Mouse (Mus musculus) embryonic facial prominence, embryonic 15.5 days (tissue): Measurements from ENCODE around the gene Fat3. TPM values are rescaled to one million over a fixed set of nuclear protein-coding genes. Genes with fewer than 3 reads are reported as not detected.

Source experiments
- ATAC-seq: fragments of 200-750 bp; cut with Nextera tagmentation; 2 replicates; pipeline ENCODE4 v1.8.0; 2017; ENCODE audit warnings: low read depth, moderate TSS enrichment; ENCODE audit not compliant: insufficient number of reproducible peaks, low FRiP score, low TSS enrichment
- H3K27ac ChIP-seq: fragments of 300-500 bp; sonication (generic); replicated peaks from 2 replicates; pipeline ENCODE4 v1.5.1; 2015; ENCODE audit warnings: mild to moderate bottlenecking, inconsistent platforms
- H3K27me3 ChIP-seq: fragments of 300-500 bp; sonication (generic); 2 replicates; pipeline ENCODE4 v1.6.1; 2015; ENCODE audit warnings: inconsistent platforms
- H3K36me3 ChIP-seq: fragments of 300-500 bp; sonication (generic); 2 replicates; pipeline ENCODE4 v1.6.1; 2015; ENCODE audit warnings: mild to moderate bottlenecking, inconsistent platforms
- H3K4me1 ChIP-seq: fragments of 300-500 bp; sonication (generic); 2 replicates; pipeline ENCODE4 v1.6.1; 2015; ENCODE audit warnings: inconsistent platforms
- H3K4me2 ChIP-seq: fragments of 300-500 bp; sonication (generic); replicated peaks from 2 replicates; pipeline ENCODE4 v1.6.1; 2015; ENCODE audit warnings: mild to moderate bottlenecking, inconsistent platforms
- H3K4me3 ChIP-seq: fragments of 300-500 bp; sonication (generic); replicated peaks from 2 replicates; pipeline ENCODE4 v1.5.1; 2015; ENCODE audit warnings: mild to moderate bottlenecking, inconsistent platforms
- H3K9ac ChIP-seq: fragments of 300-500 bp; sonication (generic); 2 replicates; pipeline ENCODE4 v1.6.1; 2015; ENCODE audit warnings: inconsistent platforms
- H3K9me3 ChIP-seq: fragments of 300-500 bp; sonication (generic); replicated peaks from 2 replicates; pipeline ENCODE4 v1.6.1; 2016; ENCODE audit warnings: inconsistent platforms
- WGBS: fragments of 180-500 bp; shearing (Covaris S2); methylation state at CpG from one replicate; pipeline ENCODE4 v1.1.7; 2015; 5-methylcytosine and 5-hydroxymethylcytosine counted together
- polyA plus RNA-seq: library from polyadenylated mRNA; unstranded; fragments of >200 nt; fragmentation: Nextera tagmentation; extraction: Ambion mirVana; gene quantifications from 2 replicates; pipeline ENCODE4 v1.2.1, GENCODE M21; 2015

Gene Fat3
- polyA plus RNA-seq, 1 experiment from 2014 or later = 3.2 TPM

DNA sequence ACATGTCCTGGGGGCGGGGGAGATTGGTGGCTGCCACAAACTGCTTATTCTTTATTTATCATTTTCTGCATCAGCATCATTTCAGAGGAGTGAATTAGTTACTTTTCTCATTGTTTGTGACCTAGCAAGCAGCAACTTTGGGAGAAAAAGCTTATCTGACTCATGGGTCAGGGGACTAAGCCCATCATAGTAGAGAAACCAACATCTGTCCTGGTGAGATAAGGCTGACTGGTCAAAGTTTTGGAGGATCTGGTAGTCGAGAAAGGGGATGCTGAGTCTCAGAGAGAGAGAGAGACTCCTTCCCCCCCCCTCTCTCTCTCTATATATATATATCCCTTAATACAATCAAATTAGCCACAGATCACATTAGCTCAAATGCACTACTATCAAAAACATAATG is 273.7 kb downstream of the Fat3 start:
- Histone ChIP-seq H3K27ac (no peak overlapping the region), H3K36me3 (no peaks in the 10 kb centered on the region), H3K27me3 (no peaks in the 10 kb centered on the region), H3K9ac (no peak overlapping the region), H3K9me3 (no peaks in the 10 kb centered on the region), H3K4me2 (no peak overlapping the region), H3K4me1 (no peaks in the 10 kb centered on the region), H3K4me3 (no peak overlapping the region)
- 68% methylated on average over 2 of the region's 2 CpGs for WGBS
- ATAC-seq = no peak

DNA sequence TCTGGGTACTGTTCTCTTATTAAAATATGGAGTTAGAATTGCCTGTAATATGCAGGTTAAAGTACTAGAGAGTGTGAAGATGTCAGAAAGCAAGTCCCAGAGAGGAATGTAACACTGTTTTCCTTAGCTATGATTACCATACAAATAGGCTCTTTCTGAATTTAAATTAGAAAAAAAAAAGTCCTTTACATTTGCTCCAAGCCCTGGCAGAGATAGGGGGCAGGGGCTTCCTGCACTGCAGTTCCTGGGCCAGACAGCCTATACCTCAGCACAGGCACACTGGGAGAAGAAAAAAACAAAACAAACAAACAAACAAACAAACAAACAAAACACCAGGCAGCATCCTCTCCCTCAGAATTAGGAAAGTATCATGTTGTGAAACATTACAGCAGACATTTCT is 274.5 kb downstream of the Fat3 start:
- no peak overlapping the region for H3K4me2 ChIP-seq
- no peaks in the 10 kb centered on the region for H3K27me3 ChIP-seq
- H3K4me3 ChIP-seq = no peak overlapping the region
- H3K9ac ChIP-seq = no peak overlapping the region
- H3K4me1 ChIP-seq = no peaks in the 10 kb centered on the region
- H3K36me3 ChIP-seq = no peaks in the 10 kb centered on the region
- H3K9me3 ChIP-seq = no peaks in the 10 kb centered on the region
- ATAC-seq = no peak
- H3K27ac ChIP-seq = no peak overlapping the region

DNA sequence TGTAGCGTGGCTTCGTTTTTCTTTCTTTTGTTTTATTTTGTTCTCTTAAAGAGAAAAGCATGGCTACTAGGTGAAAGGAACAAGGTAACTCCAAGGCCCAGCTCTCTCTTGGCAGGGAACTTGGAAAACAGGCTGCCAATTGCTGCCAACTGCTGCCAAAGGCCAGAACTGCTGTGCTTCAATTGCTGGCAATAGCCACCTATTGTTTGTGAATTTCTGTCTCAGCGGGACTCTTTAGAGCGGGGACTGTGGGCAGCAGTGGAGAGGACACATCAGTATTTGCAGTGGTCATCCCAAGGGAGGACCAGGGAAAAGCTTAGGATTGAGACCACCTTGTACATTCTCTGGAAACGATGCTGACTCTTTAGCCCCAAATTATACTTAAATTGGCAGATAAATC is 279.2 kb downstream of the Fat3 start:
- Histone ChIP-seq H3K27ac (no peak overlapping the region), H3K9ac (no peak overlapping the region), H3K4me2 (no peak overlapping the region), H3K9me3 (no peaks in the 10 kb centered on the region), H3K4me3 (no peak overlapping the region), H3K4me1 (no peaks in the 10 kb centered on the region), H3K27me3 (no peaks in the 10 kb centered on the region), H3K36me3 (no peaks in the 10 kb centered on the region)
- no peak for ATAC-seq
- 69% methylated on average over 5 of the region's 5 CpGs for whole genome bisulfite sequencing

DNA sequence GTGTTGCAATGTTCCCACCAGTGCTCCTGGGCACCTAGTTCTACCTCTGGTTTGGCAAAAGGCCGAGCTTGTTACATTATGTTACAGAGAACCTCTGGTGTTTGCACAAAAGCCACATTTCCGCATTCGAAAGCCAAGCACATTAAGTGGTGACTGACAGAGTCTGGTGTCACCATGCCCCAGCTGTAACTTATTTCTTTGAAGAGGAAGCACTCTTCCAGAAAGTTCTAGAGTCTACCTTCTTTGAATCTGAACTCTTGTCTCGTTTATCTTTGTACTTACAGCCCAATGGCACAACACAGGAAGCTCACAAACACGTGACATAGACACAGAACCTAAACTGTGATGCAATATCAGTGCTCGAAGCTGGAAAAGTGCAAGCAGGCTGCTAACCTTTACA is 284.9 kb downstream of the Fat3 start:
- WGBS = 67% methylated on average over 6 of the region's 6 CpGs
- H3K9me3 ChIP-seq = no peaks in the 10 kb centered on the region
- no peak for ATAC-seq

DNA sequence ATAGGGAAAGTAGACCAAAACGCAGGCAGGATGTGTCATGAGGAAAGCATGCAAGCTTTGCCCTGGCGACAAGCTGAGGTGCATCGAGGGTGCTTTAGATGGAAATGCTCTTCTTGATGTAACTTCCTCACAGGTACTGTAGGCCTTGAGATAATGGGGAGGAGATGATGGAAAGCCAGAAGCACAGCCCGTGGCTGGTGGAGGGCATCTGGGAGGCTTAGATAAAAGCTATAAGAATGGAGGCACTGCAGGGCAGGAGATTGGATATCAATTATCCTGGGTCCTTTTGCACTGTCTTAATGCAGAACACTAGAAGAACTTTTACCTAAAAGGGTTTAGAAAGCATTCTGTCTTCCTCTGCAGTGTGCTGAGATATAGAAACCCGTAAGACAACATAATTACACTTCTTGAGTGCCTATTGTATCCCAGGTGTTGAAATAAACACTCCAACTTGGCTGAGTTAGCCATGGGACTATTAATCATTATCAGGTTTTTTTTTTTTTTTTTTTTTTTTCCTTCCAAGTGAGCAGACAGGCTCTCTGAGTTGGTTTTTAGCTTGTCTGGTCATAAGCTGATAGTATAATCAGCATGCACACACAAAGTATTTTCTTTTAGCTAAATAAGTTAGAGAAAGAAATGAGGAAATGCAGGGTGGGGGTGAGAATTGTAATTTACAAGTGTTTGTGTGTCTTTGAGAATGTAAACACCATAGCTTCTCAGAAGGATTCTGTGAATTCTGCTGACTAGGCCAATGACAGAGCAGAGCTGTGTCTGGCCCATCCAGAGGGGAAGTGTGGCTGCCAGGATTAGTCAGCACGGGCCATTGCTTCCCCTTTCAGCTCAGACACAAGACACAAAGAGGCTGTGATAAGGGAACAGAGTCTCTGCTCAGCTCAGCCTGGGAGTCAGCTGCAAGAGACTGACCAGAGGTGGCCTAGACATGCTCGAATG is 286.1 kb downstream of the Fat3 start:
- Histone ChIP-seq H3K4me3 (no peak overlapping the region), H3K4me1 (no peaks in the 10 kb centered on the region), H3K4me2 (no peak overlapping the region), H3K27me3 (no peaks in the 10 kb centered on the region), H3K27ac (0 out of 2 replicates have a peak overlapping the region, but pooled peaks have one; percentile 23), H3K9me3 (no peaks in the 10 kb centered on the region), H3K9ac (no peak overlapping the region), H3K36me3 (no peaks in the 10 kb centered on the region)
- no peak for ATAC-seq
- WGBS = 55% methylated on average over 7 of the region's 7 CpGs

More for the DNA sequence above, 284.9 kb downstream of the Fat3 start:
- Histone ChIP-seq H3K27me3 (no peaks in the 10 kb centered on the region), H3K36me3 (no peaks in the 10 kb centered on the region), H3K9ac (no peak overlapping the region), H3K4me1 (no peaks in the 10 kb centered on the region), H3K4me2 (no peak overlapping the region), H3K4me3 (no peak overlapping the region), H3K27ac (no peak overlapping the region)

DNA sequence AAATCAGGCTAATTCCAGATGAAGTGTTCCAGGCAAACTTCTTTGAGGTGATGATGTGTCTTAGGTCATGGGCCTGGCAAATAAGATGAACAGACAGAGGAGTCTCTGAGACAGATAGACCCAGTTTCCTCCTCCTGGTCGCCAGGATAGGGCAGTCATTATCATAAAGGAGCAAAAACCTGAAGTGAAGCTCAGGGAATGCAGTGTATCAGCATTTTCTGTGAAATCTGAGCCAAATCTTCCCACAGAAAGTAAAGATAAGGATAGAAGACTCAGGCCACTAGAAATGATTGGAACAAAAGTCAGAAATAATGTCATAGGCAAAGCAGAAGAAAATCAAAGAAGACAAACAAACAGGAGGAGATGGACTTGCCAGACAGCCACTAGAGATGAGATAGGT is 287.8 kb downstream of the Fat3 start:
- 54% methylated on average over 1 of the region's 1 CpGs for WGBS
- H3K36me3 ChIP-seq = no peaks in the 10 kb centered on the region
- H3K9ac ChIP-seq = no peak overlapping the region
- H3K27me3 ChIP-seq = no peaks in the 10 kb centered on the region
- no peaks in the 10 kb centered on the region for H3K9me3 ChIP-seq
- H3K4me1 ChIP-seq = no peaks in the 10 kb centered on the region
- H3K4me3 ChIP-seq = no peak overlapping the region
- no peak overlapping the region for H3K27ac ChIP-seq
- no peak overlapping the region for H3K4me2 ChIP-seq
- no peak for ATAC-seq

DNA sequence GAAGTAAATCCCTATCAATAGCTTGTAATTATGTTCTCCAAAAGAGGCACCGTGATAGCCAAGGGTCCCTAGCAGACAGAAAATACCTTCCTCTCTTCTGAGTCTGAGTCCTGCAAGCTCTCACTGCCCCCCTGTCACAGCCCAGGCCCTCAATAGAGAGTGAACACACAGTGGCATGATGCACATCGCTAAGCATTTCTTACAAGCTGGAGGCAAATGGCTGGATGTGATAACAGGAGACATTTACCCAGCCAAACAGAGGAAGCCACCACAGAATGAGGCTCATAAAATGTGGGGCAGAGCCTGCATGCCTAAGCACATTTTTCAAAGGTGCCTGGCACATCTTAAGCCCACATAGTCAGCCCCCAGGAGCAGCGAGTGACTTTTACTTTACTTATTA is 288.5 kb downstream of the Fat3 start:
- H3K4me2 ChIP-seq = no peak overlapping the region
- 73% methylated on average over 3 of the region's 3 CpGs for WGBS
- H3K36me3 ChIP-seq = no peaks in the 10 kb centered on the region
- no peaks in the 10 kb centered on the region for H3K4me1 ChIP-seq
- no peak for ATAC-seq
- H3K27me3 ChIP-seq = no peaks in the 10 kb centered on the region
- no peak overlapping the region for H3K27ac ChIP-seq
- H3K4me3 ChIP-seq = no peak overlapping the region
- H3K9me3 ChIP-seq = no peaks in the 10 kb centered on the region
- H3K9ac ChIP-seq = no peak overlapping the region

DNA sequence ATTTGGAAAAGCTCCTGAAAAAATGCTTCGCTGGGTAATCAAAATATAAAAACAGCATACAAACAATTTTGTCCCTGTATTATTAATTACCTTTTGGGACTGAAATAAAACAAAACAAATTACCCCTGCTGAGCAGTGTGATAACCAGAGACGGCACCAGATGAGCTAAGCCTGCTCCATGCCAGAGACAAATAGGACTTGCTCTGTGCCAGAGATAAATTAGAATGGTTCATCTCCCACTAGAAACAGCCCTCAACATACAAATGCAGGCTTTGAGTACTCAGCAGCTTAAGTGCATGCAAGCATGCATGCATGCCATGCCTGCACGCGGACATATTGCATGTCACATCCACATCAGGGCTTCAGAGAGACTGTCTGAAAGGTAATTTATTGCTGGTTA is 288.9 kb downstream of the Fat3 start:
- H3K36me3 ChIP-seq = no peaks in the 10 kb centered on the region
- no peak overlapping the region for H3K9ac ChIP-seq
- no peak overlapping the region for H3K4me2 ChIP-seq
- H3K4me1 ChIP-seq = no peaks in the 10 kb centered on the region
- H3K9me3 ChIP-seq = no peaks in the 10 kb centered on the region
- WGBS = 86% methylated on average over 4 of the region's 4 CpGs
- H3K27ac ChIP-seq = no peak overlapping the region
- ATAC-seq = no peak
- no peak overlapping the region for H3K4me3 ChIP-seq
- H3K27me3 ChIP-seq = no peaks in the 10 kb centered on the region

DNA sequence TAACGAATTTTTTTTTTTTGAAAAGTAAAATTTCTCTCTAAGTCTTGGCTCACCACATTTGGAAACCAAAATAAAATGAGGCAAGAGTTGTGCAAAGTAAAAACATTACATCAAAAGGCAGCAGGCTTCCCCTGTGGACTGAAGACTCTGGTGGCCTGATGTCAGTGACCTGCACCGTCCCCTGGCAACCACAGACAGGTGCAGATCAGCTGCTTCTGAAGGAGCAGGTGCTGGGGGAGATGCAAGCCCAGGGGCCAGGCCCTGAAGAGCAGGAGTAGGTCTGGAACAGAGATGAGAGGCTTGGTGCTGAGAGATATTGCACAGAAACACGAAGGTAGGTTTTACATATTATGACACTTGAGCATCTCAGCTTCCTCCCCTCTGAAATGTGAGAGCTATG is 289.6 kb downstream of the Fat3 start:
- Histone ChIP-seq H3K4me1 (no peaks in the 10 kb centered on the region), H3K27ac (no peak overlapping the region), H3K9ac (no peak overlapping the region), H3K36me3 (no peaks in the 10 kb centered on the region), H3K9me3 (no peaks in the 10 kb centered on the region), H3K4me3 (no peak overlapping the region), H3K4me2 (no peak overlapping the region), H3K27me3 (no peaks in the 10 kb centered on the region)
- no peak for ATAC-seq
- WGBS = 62% methylated on average over 3 of the region's 3 CpGs

DNA sequence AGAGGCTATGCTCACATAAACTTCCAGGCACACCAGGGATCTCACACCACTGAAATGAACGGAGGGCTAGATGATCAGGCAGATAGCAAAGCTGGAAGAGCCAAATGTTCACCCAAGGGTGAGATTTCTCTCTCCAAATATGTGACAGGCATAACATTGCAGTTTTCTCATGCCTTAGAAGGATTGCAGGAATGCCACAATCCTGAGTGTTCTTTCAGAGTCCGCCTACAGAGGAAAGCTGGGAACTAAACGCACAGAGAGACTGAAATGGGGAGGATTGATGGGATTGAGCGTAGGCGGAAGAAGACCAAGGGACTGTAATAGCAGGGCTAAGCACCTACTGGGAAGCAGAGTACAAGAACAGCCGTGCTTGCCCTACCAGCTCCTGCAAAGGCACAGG is 298.8 kb downstream of the Fat3 start:
- Histone ChIP-seq H3K27me3 (no peaks in the 10 kb centered on the region), H3K9ac (no peak overlapping the region), H3K27ac (no peak overlapping the region), H3K4me2 (no peak overlapping the region), H3K4me1 (no peaks in the 10 kb centered on the region), H3K9me3 (no peaks in the 10 kb centered on the region), H3K4me3 (no peak overlapping the region), H3K36me3 (no peaks in the 10 kb centered on the region)
- ATAC-seq = no peak
- 68% methylated on average over 6 of the region's 6 CpGs for WGBS

DNA sequence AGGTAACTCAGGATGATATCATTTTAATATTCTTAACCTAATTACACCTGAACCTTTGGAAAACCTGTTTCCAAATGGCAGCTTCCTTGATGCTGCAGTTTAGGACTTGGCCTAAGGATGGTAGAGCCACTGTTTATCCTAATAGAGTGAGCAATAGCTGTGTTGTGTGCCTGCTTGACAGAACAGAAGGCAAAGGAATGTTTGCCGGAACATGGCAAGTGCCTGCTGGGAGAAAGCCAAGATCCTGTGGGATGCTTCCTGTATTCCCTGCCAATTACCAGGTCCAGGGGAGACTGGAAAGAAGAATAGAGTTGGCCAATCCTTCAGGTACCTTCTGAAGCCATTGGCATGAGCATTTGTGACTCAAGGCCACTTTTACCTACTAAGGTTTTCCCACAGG is 300.1 kb downstream of the Fat3 start:
- no peaks in the 10 kb centered on the region for H3K9me3 ChIP-seq
- no peak overlapping the region for H3K27ac ChIP-seq
- no peak overlapping the region for H3K4me2 ChIP-seq
- no peak for ATAC-seq
- no peaks in the 10 kb centered on the region for H3K4me1 ChIP-seq
- no peak overlapping the region for H3K9ac ChIP-seq
- 60% methylated on average over 1 of the region's 1 CpGs for WGBS
- H3K27me3 ChIP-seq = no peaks in the 10 kb centered on the region
- H3K36me3 ChIP-seq = no peaks in the 10 kb centered on the region
- H3K4me3 ChIP-seq = no peak overlapping the region

DNA sequence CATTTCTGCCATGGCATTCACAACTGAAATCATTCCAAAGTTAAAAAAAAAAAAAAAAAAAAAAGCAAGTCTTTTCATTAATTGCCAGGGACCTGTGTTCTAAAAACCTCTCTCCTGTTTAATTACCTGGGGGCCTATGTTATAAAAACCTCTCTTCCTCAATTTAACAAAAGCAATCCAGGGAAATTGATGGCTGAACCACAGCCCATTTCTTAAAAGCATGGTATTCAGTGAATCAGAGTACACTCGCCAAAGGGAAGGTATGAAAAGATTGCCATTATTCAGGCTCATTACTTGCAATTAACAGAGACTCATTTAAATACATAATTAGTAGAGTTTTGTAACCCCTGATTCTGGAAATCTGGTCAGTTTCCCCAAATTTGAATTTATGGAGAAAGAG is 314.6 kb downstream of the Fat3 start:
- no peak for ATAC-seq
- 86% methylated on average over 1 of the region's 1 CpGs for WGBS
- Histone ChIP-seq H3K9me3 (no peaks in the 10 kb centered on the region), H3K4me3 (no peak overlapping the region), H3K4me1 (no peaks in the 10 kb centered on the region), H3K27me3 (no peaks in the 10 kb centered on the region), H3K9ac (no peak overlapping the region), H3K36me3 (no peaks in the 10 kb centered on the region), H3K27ac (no peak overlapping the region), H3K4me2 (no peak overlapping the region)
